Mouse (Mus musculus): ENCODE results near the gene Wdr95. TPM values are rescaled to one million over a fixed set of nuclear protein-coding genes. Genes with fewer than 3 reads are reported as not detected.
A peak's percentile ranks its signal among the peaks of the same experiment; 100 is the strongest.

The Wdr95 gene
- polyA plus RNA-seq, 1 experiment, result not detected

GRCm38 (mm10) chr5:149537796-149538511 is 9.5 kb downstream of the Wdr95 start:
- Histone ChIP-seq H3K9ac (ENCODE audit: low read depth, poor library complexity, severe bottlenecking) (no peak overlapping the region), H3K27ac (ENCODE audit: insufficient read depth, low read length) (no peak overlapping the region), H3K4me3 (ENCODE audit: low read depth, low read length) (no peak overlapping the region), H3K27me3 (ENCODE audit: control insufficient read depth, insufficient read depth, low read length, poor library complexity, severe bottlenecking) (no peaks in the 10 kb centered on the region), H3K4me1 (ENCODE audit: control insufficient read depth, insufficient read depth, low read length) (no peaks in the 10 kb centered on the region), H3K9me3 (replicated peaks; ENCODE audit: control insufficient read depth, insufficient read depth, low read length, poor library complexity, severe bottlenecking) (no peaks in the 10 kb centered on the region), H3K36me3 (ENCODE audit: control insufficient read depth, insufficient read depth, low read length, poor library complexity, severe bottlenecking) (no peaks in the 10 kb centered on the region)
- TF ChIP-seq POLR2A (IDR thresholded peaks at IDR 0.05; ENCODE audit: insufficient read depth, low read length) (no peak), CTCF (IDR thresholded peaks at IDR 0.05; ENCODE audit: low read depth, low read length) (no peak), EP300 (IDR thresholded peaks at IDR 0.05; ENCODE audit: insufficient read depth, low read depth, low read length) (no peak)

GRCm38 (mm10) chr5:149538531-149538930 is 10.1 kb downstream of the Wdr95 start:
- H3K9ac ChIP-seq (ENCODE audit: low read depth, poor library complexity, severe bottlenecking), result no peak overlapping the region
- H3K4me3 ChIP-seq (ENCODE audit: low read depth, low read length), result no peak overlapping the region

GRCm38 (mm10) chr5:149539051-149539450 is 10.6 kb downstream of the Wdr95 start:
- H3K4me1 ChIP-seq (ENCODE audit: control insufficient read depth, insufficient read depth, low read length), result no peaks in the 10 kb centered on the region
- no peaks in the 10 kb centered on the region for H3K27me3 ChIP-seq (ENCODE audit: control insufficient read depth, insufficient read depth, low read length, poor library complexity, severe bottlenecking)
- no peaks in the 10 kb centered on the region for H3K9me3 ChIP-seq (replicated peaks; ENCODE audit: control insufficient read depth, insufficient read depth, low read length, poor library complexity, severe bottlenecking)
- no peak overlapping the region for H3K9ac ChIP-seq (ENCODE audit: low read depth, poor library complexity, severe bottlenecking)
- no peak for TF ChIP-seq CTCF (IDR thresholded peaks at IDR 0.05; ENCODE audit: low read depth, low read length)
- no peak for TF ChIP-seq EP300 (IDR thresholded peaks at IDR 0.05; ENCODE audit: insufficient read depth, low read depth, low read length)
- TF ChIP-seq POLR2A (IDR thresholded peaks at IDR 0.05; ENCODE audit: insufficient read depth, low read length), result no peak
- H3K36me3 ChIP-seq (ENCODE audit: control insufficient read depth, insufficient read depth, low read length, poor library complexity, severe bottlenecking), result no peaks in the 10 kb centered on the region
- H3K27ac ChIP-seq (ENCODE audit: insufficient read depth, low read length), result no peak overlapping the region
- H3K4me3 ChIP-seq (ENCODE audit: low read depth, low read length), result no peak overlapping the region

More at GRCm38 (mm10) chr5:149538531-149538930, 10.1 kb downstream of the Wdr95 start:
- TF ChIP-seq POLR2A (IDR thresholded peaks at IDR 0.05; ENCODE audit: insufficient read depth, low read length) (no peak), CTCF (IDR thresholded peaks at IDR 0.05; ENCODE audit: low read depth, low read length) (no peak), EP300 (IDR thresholded peaks at IDR 0.05; ENCODE audit: insufficient read depth, low read depth, low read length) (no peak)
- Histone ChIP-seq H3K27me3 (ENCODE audit: control insufficient read depth, insufficient read depth, low read length, poor library complexity, severe bottlenecking) (no peaks in the 10 kb centered on the region), H3K27ac (ENCODE audit: insufficient read depth, low read length) (no peak overlapping the region), H3K36me3 (ENCODE audit: control insufficient read depth, insufficient read depth, low read length, poor library complexity, severe bottlenecking) (no peaks in the 10 kb centered on the region), H3K4me1 (ENCODE audit: control insufficient read depth, insufficient read depth, low read length) (no peaks in the 10 kb centered on the region), H3K9me3 (replicated peaks; ENCODE audit: control insufficient read depth, insufficient read depth, low read length, poor library complexity, severe bottlenecking) (no peaks in the 10 kb centered on the region)

GRCm38 (mm10) chr5:149551179-149551578 is 22.7 kb downstream of the Wdr95 start:
- peaks cover 13% of the 10 kb centered on the region for H3K9me3 ChIP-seq (replicated peaks; ENCODE audit: control insufficient read depth, insufficient read depth, low read length, poor library complexity, severe bottlenecking)
- no peaks in the 10 kb centered on the region for H3K27me3 ChIP-seq (ENCODE audit: control insufficient read depth, insufficient read depth, low read length, poor library complexity, severe bottlenecking)
- TF ChIP-seq POLR2A (IDR thresholded peaks at IDR 0.05; ENCODE audit: insufficient read depth, low read length) (no peak), CTCF (IDR thresholded peaks at IDR 0.05; ENCODE audit: low read depth, low read length) (no peak), EP300 (IDR thresholded peaks at IDR 0.05; ENCODE audit: insufficient read depth, low read depth, low read length) (no peak)
- H3K27ac ChIP-seq (ENCODE audit: insufficient read depth, low read length), result peak overlapping the region; percentile 36; the same call in 1 of the 2 replicates
- peak overlapping the region; percentile 31 for H3K9ac ChIP-seq (ENCODE audit: low read depth, poor library complexity, severe bottlenecking)
- peak overlapping the region; percentile 46; the same call in 1 of the 2 replicates for H3K4me3 ChIP-seq (ENCODE audit: low read depth, low read length)
- no peaks in the 10 kb centered on the region for H3K4me1 ChIP-seq (ENCODE audit: control insufficient read depth, insufficient read depth, low read length)
- no peaks in the 10 kb centered on the region for H3K36me3 ChIP-seq (ENCODE audit: control insufficient read depth, insufficient read depth, low read length, poor library complexity, severe bottlenecking)

GRCm38 (mm10) chr5:149552742-149553141 is 24.3 kb downstream of the Wdr95 start:
- Histone ChIP-seq H3K9ac (ENCODE audit: low read depth, poor library complexity, severe bottlenecking) (no peak overlapping the region), H3K9me3 (replicated peaks; ENCODE audit: control insufficient read depth, insufficient read depth, low read length, poor library complexity, severe bottlenecking) (peaks cover 9% of the 10 kb centered on the region), H3K36me3 (ENCODE audit: control insufficient read depth, insufficient read depth, low read length, poor library complexity, severe bottlenecking) (no peaks in the 10 kb centered on the region), H3K27ac (ENCODE audit: insufficient read depth, low read length) (no peak overlapping the region), H3K4me3 (ENCODE audit: low read depth, low read length) (no peak overlapping the region), H3K4me1 (ENCODE audit: control insufficient read depth, insufficient read depth, low read length) (no peaks in the 10 kb centered on the region), H3K27me3 (ENCODE audit: control insufficient read depth, insufficient read depth, low read length, poor library complexity, severe bottlenecking) (no peaks in the 10 kb centered on the region)
- TF ChIP-seq CTCF (IDR thresholded peaks at IDR 0.05; ENCODE audit: low read depth, low read length) (peak; percentile 64), EP300 (IDR thresholded peaks at IDR 0.05; ENCODE audit: insufficient read depth, low read depth, low read length) (no peak), POLR2A (IDR thresholded peaks at IDR 0.05; ENCODE audit: insufficient read depth, low read length) (no peak)

- H3K27me3 ChIP-seq (ENCODE audit: control insufficient read depth, insufficient read depth, low read length, poor library complexity, severe bottlenecking), result no peaks in the 10 kb centered on the region
- no peak overlapping the region for H3K4me3 ChIP-seq (ENCODE audit: low read depth, low read length)
- no peak for TF ChIP-seq CTCF (IDR thresholded peaks at IDR 0.05; ENCODE audit: low read depth, low read length)
- no peak for TF ChIP-seq EP300 (IDR thresholded peaks at IDR 0.05; ENCODE audit: insufficient read depth, low read depth, low read length)
- TF ChIP-seq POLR2A (IDR thresholded peaks at IDR 0.05; ENCODE audit: insufficient read depth, low read length), result no peak
- H3K9ac ChIP-seq (ENCODE audit: low read depth, poor library complexity, severe bottlenecking), result peak overlapping the region; percentile 27; the same call in 1 of the 2 replicates
- no peaks in the 10 kb centered on the region for H3K36me3 ChIP-seq (ENCODE audit: control insufficient read depth, insufficient read depth, low read length, poor library complexity, severe bottlenecking)
- H3K4me1 ChIP-seq (ENCODE audit: control insufficient read depth, insufficient read depth, low read length), result no peaks in the 10 kb centered on the region
- H3K9me3 ChIP-seq (replicated peaks; ENCODE audit: control insufficient read depth, insufficient read depth, low read length, poor library complexity, severe bottlenecking), result peaks cover 4% of the 10 kb centered on the region
- H3K27ac ChIP-seq (ENCODE audit: insufficient read depth, low read length), result no peak overlapping the region
Observed at GRCm38 (mm10) chr5:149553373-149553772, 24.9 kb downstream of the Wdr95 start.
